Mouse (Mus musculus): ENCODE measurements around the gene Snx27. TPM values are rescaled to one million over a fixed set of nuclear protein-coding genes. Genes with fewer than 3 reads are reported as not detected.

The Snx27 gene
- total and polyA plus RNA-seq, 2 experiments from 2014 or later = 67.9 to 84.4 TPM

DNA sequence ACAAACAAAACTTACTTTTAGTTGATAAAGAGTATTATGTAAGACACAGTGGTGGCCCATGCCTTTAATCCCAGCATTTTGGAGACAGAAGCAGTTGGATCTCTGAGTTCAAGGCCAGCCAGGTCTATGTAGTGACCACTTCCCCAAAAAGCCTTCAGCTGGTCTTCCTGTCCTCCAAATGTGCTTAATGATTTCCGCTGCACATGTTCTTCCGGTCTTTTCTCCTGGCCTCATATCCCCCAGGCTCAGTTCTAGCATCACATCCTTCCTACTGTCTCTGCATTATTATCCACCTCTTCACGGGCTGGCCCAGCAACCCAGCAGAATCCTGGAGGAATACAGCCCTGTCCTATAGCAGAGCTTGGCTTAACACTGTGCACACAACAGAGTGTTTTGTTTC lies 27.1 kb upstream of the Snx27 start:
- TF ChIP-seq CTCF (IDR thresholded peaks at IDR 0.05) = no peak
- Histone ChIP-seq H3K27ac (ENCODE audit: low read depth, low read length) (no peak overlapping the region), H3K9ac (replicated peaks; ENCODE audit: low read length, poor library complexity, severe bottlenecking) (no peak overlapping the region), H3K4me2 (ENCODE audit: low read depth, low read length, poor library complexity, severe bottlenecking) (no peak overlapping the region), H3K27me3 (ENCODE audit: insufficient read depth, low read length) (no peaks in the 10 kb centered on the region), H3K4me3 (ENCODE audit: low read depth, low read length) (no peak overlapping the region), H3K36me3 (ENCODE audit: insufficient read depth, low read length) (no peaks in the 10 kb centered on the region), H3K9me3 (ENCODE audit: low read length) (no peaks in the 10 kb centered on the region), H3K4me1 (ENCODE audit: insufficient read depth, low read length) (no peaks in the 10 kb centered on the region)
- ATAC-seq (ENCODE audit: low FRiP score) (no peak), DNase-seq (ENCODE audit: low spot score) (no peak)
- WGBS = 92% methylated on average over 3 of the region's 3 CpGs

DNA sequence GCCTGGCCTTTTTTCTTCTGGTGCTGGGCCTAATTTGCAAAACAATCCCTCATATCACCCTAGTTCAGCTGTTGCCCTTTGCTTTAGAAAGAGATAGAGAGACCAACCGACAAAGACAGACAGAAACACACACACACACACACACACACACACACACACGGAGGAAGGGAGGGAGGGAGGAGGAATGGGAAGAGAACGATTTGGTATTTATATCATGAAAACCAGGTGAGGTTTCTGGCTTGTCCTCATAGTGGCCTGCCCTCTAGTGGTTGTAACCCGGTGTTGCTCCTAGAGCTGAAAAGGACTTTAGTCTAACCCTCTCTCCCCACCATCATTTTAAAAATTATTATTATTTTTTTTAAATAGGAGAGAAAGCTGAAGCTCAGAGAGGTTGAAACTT lies 19.4 kb upstream of the Snx27 start:
- Histone ChIP-seq H3K4me1 (ENCODE audit: insufficient read depth, low read length) (no peaks in the 10 kb centered on the region), H3K27me3 (ENCODE audit: insufficient read depth, low read length) (no peaks in the 10 kb centered on the region), H3K9me3 (ENCODE audit: low read length) (no peaks in the 10 kb centered on the region), H3K36me3 (ENCODE audit: insufficient read depth, low read length) (no peaks in the 10 kb centered on the region), H3K27ac (ENCODE audit: low read depth, low read length) (no peak overlapping the region), H3K4me2 (ENCODE audit: low read depth, low read length, poor library complexity, severe bottlenecking) (no peak overlapping the region), H3K9ac (replicated peaks; ENCODE audit: low read length, poor library complexity, severe bottlenecking) (no peak overlapping the region), H3K4me3 (ENCODE audit: low read depth, low read length) (no peak overlapping the region)
- peak; percentile 81 for TF ChIP-seq CTCF (IDR thresholded peaks at IDR 0.05)
- ATAC-seq (ENCODE audit: low FRiP score) = no peak
- 0% methylated on average over 4 of the region's 4 CpGs for WGBS
- peak; percentile 62 for DNase-seq (ENCODE audit: low spot score)

DNA sequence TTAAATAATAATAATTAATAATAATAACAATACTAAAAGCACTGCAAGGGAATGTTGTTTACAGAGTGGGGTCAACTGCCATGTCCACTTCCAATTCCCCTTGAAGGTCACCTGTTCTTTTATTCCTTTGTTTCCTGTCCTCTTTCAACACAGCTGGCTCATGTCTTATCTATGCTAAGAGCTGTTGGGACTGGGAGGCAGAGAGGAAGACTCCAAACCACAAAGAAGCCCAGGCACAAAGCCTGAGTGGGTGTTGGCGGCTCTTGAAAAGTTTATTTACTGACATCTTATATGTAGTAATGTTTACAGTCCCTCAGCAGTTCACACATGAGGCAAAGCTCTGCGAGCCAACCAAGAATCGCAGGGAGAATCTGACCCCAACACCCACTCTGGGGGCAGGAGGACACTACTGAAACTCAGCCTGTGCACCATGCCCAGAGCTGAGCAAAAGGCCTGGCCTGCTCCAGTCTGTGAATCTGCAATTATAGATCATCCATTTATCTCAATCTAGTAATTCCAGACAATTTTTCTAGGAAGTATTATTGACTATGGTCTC lies 14.8 kb upstream of the Snx27 start:
- ATAC-seq (ENCODE audit: low FRiP score) = no peak
- no peak overlapping the region for H3K4me3 ChIP-seq (ENCODE audit: low read depth, low read length)

DNA sequence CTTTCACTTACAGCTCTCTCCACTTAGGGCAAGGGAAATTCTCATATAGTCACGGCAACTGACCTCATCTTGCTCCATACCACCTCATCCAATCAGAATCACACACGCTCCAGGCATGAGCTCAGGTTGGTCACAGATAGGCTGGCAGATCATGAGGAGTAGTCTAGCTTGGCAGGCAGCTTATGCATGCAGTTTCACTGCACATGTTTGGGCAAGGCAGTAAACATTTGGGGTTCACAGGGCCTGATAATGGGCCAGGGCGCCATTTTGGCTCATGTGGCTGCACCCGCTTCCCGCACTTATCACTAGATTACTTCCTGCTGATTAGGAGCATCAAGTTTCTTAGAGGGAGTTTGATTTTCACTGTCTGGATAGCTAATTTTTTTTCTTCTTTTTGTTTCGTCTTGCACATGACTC lies 13.4 kb upstream of the Snx27 start:
- no peak overlapping the region for H3K9ac ChIP-seq (replicated peaks; ENCODE audit: low read length, poor library complexity, severe bottlenecking)
- no peak overlapping the region for H3K4me2 ChIP-seq (ENCODE audit: low read depth, low read length, poor library complexity, severe bottlenecking)
- no peaks in the 10 kb centered on the region for H3K27me3 ChIP-seq (ENCODE audit: insufficient read depth, low read length)
- 94% methylated on average over 6 of the region's 6 CpGs for WGBS
- no peak overlapping the region for H3K4me3 ChIP-seq (ENCODE audit: low read depth, low read length)
- H3K36me3 ChIP-seq (ENCODE audit: insufficient read depth, low read length) = no peaks in the 10 kb centered on the region
- no peaks in the 10 kb centered on the region for H3K4me1 ChIP-seq (ENCODE audit: insufficient read depth, low read length)
- no peak overlapping the region for H3K27ac ChIP-seq (ENCODE audit: low read depth, low read length)
- ATAC-seq (ENCODE audit: low FRiP score) (no peak), DNase-seq (ENCODE audit: low spot score) (no peak)
- H3K9me3 ChIP-seq (ENCODE audit: low read length) = no peaks in the 10 kb centered on the region
- TF ChIP-seq CTCF (IDR thresholded peaks at IDR 0.05) = no peak

More for the DNA sequence above, 14.8 kb upstream of the Snx27 start:
- 96% methylated on average over 3 of the region's 3 CpGs for WGBS
- DNase-seq (ENCODE audit: low spot score) = no peak
- Histone ChIP-seq H3K9me3 (ENCODE audit: low read length) (no peaks in the 10 kb centered on the region), H3K9ac (replicated peaks; ENCODE audit: low read length, poor library complexity, severe bottlenecking) (no peak overlapping the region), H3K36me3 (ENCODE audit: insufficient read depth, low read length) (no peaks in the 10 kb centered on the region), H3K4me2 (ENCODE audit: low read depth, low read length, poor library complexity, severe bottlenecking) (no peak overlapping the region), H3K27ac (ENCODE audit: low read depth, low read length) (no peak overlapping the region), H3K27me3 (ENCODE audit: insufficient read depth, low read length) (no peaks in the 10 kb centered on the region), H3K4me1 (ENCODE audit: insufficient read depth, low read length) (no peaks in the 10 kb centered on the region)
- no peak for TF ChIP-seq CTCF (IDR thresholded peaks at IDR 0.05)

DNA sequence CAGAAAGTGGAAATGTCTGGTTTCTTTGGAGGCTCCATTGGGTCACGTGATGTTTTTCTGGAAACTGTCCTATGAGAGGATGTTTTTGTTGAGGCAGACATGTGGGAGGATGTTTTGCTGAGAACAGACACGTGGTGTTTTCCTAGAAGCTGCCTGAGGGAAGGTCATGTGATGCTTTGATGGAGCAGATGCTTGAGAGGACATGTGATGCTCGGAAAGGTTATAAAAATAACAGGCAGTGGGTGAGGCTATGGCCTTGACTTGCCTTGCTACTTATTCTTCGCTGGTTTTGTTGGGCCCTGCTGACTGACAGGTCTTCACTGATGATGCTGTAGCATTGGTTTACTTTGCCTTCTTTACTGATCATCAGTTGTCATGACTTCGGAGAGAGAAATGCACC lies 8.6 kb upstream of the Snx27 start:
- H3K9me3 ChIP-seq (ENCODE audit: low read length) = no peaks in the 10 kb centered on the region
- H3K4me2 ChIP-seq (ENCODE audit: low read depth, low read length, poor library complexity, severe bottlenecking) = no peak overlapping the region
- H3K36me3 ChIP-seq (ENCODE audit: insufficient read depth, low read length) = no peaks in the 10 kb centered on the region
- no peaks in the 10 kb centered on the region for H3K4me1 ChIP-seq (ENCODE audit: insufficient read depth, low read length)
- no peak overlapping the region for H3K4me3 ChIP-seq (ENCODE audit: low read depth, low read length)
- no peak for ATAC-seq (ENCODE audit: low FRiP score)
- no peak overlapping the region for H3K27ac ChIP-seq (ENCODE audit: low read depth, low read length)
- no peak for DNase-seq (ENCODE audit: low spot score)
- no peak for TF ChIP-seq CTCF (IDR thresholded peaks at IDR 0.05)
- no peak overlapping the region for H3K9ac ChIP-seq (replicated peaks; ENCODE audit: low read length, poor library complexity, severe bottlenecking)
- no peaks in the 10 kb centered on the region for H3K27me3 ChIP-seq (ENCODE audit: insufficient read depth, low read length)
- whole genome bisulfite sequencing = 83% methylated on average over 5 of the region's 5 CpGs

DNA sequence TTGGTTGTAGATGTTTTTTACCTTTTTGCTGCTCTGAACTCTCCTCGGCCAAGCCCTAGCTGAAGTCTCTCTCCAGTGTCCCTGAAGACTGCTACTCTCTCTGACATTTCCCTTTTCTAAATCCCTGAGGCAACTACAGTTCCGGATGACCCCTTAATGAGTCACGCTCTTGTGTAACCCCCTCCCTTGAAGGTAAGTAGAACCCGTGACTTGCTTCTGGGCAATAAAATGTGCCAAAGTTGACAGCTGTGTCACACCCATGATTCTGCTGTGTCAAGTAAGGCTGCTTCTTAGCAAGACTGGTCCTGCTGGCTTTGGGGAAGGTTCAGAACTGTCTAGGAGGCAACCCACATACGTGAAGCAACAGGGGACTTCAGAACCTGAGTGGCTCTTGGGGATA lies 5.4 kb upstream of the Snx27 start:
- H3K4me1 ChIP-seq (ENCODE audit: insufficient read depth, low read length) = no peaks in the 10 kb centered on the region
- ATAC-seq (ENCODE audit: low FRiP score) = no peak
- H3K27me3 ChIP-seq (ENCODE audit: insufficient read depth, low read length) = no peaks in the 10 kb centered on the region
- H3K4me3 ChIP-seq (ENCODE audit: low read depth, low read length) = no peak overlapping the region
- 86% methylated on average over 5 of the region's 5 CpGs for WGBS
- H3K9me3 ChIP-seq (ENCODE audit: low read length) = no peaks in the 10 kb centered on the region
- no peak overlapping the region for H3K27ac ChIP-seq (ENCODE audit: low read depth, low read length)
- H3K4me2 ChIP-seq (ENCODE audit: low read depth, low read length, poor library complexity, severe bottlenecking) = no peak overlapping the region
- no peak for TF ChIP-seq CTCF (IDR thresholded peaks at IDR 0.05)
- DNase-seq (ENCODE audit: low spot score) = no peak
- H3K36me3 ChIP-seq (ENCODE audit: insufficient read depth, low read length) = no peaks in the 10 kb centered on the region
- H3K9ac ChIP-seq (replicated peaks; ENCODE audit: low read length, poor library complexity, severe bottlenecking) = no peak overlapping the region
